ENCODE assay signal across 8 mouse cellular contexts in genomic region chr3:131552349-131553254, GRCm38 (mm10). TPM values are rescaled to one million over a fixed set of nuclear protein-coding genes. Genes with fewer than 3 reads are reported as not detected.
DNase-seq lines count a peak whose midpoint lies in the region; ATAC-seq and TF ChIP-seq lines count a peak whose summit lies in the region.

No protein-coding gene starts in this region.

- DNase-seq in adrenal gland, postnatal 10 days = peak; percentile 27
- DNase-seq in adrenal gland, postnatal 25 days = no peak
- peak; percentile 39 for DNase-seq in right cerebral cortex, adult 18-20 months
- DNase-seq in right cerebral cortex, postnatal 25 days = no peak
- DNase-seq in hindbrain, postnatal 0 days (ENCODE audit: low spot score) = peak; percentile 81
- DNase-seq in lung, postnatal 14 days = peak; percentile 51
- DNase-seq in stomach, postnatal 0 days (ENCODE audit: low spot score) = peak; percentile 22

- TF ChIP-seq CTCF in cortical plate, adult 2 months (IDR thresholded peaks at IDR 0.05; ENCODE audit: extremely low read depth, insufficient read depth, low read length) = peak; percentile 58; the same call in 1 of the 2 replicates
- peak; percentile 80 for TF ChIP-seq CTCF in hindbrain, postnatal 0 days (IDR thresholded peaks at IDR 0.05; ENCODE audit: low read depth)
- peak; percentile 90 for TF ChIP-seq CTCF in stomach, postnatal 0 days (IDR thresholded peaks at IDR 0.05; ENCODE audit: low read depth)

- no peak overlapping the region for H3K9ac ChIP-seq in hindbrain, postnatal 0 days (replicated peaks; ENCODE audit: low read length)
- H3K9ac ChIP-seq in stomach, postnatal 0 days (ENCODE audit: low read length) = no peak overlapping the region

- no peak overlapping the region for H3K4me2 ChIP-seq in hindbrain, postnatal 0 days (ENCODE audit: low read depth, low read length)
- no peak overlapping the region for H3K4me2 ChIP-seq in stomach, postnatal 0 days (replicated peaks; ENCODE audit: low read depth)

- H3K36me3 ChIP-seq in hindbrain, postnatal 0 days (ENCODE audit: insufficient read depth, low read length) = no peaks in the 10 kb centered on the region
- H3K36me3 ChIP-seq in stomach, postnatal 0 days (ENCODE audit: control insufficient read depth, insufficient read depth, low read length) = no peaks in the 10 kb centered on the region

- WGBS in hindbrain, postnatal 0 days = 40% methylated on average over 9 of the region's 9 CpGs
- 36% methylated on average over 9 of the region's 9 CpGs for WGBS in stomach, postnatal 0 days

- H3K27me3 ChIP-seq in hindbrain, postnatal 0 days (ENCODE audit: insufficient read depth, low read length) = no peaks in the 10 kb centered on the region
- H3K27me3 ChIP-seq in stomach, postnatal 0 days (ENCODE audit: control insufficient read depth, insufficient read depth, low read length) = no peaks in the 10 kb centered on the region

- H3K9me3 ChIP-seq in hindbrain, postnatal 0 days (ENCODE audit: low read length) = no peaks in the 10 kb centered on the region
- H3K9me3 ChIP-seq in stomach, postnatal 0 days (ENCODE audit: control insufficient read depth, low read length) = no peaks in the 10 kb centered on the region

- ATAC-seq in hindbrain, postnatal 0 days = peak; percentile 63; the same call in 1 of the 2 replicates
- ATAC-seq in stomach, postnatal 0 days (ENCODE audit: low FRiP score, low TSS enrichment) = no peak

- no peak overlapping the region for H3K4me3 ChIP-seq in cortical plate, adult 2 months (ENCODE audit: insufficient read depth, low read length)
- no peak overlapping the region for H3K4me3 ChIP-seq in hindbrain, postnatal 0 days (ENCODE audit: low read length)
- no peak overlapping the region for H3K4me3 ChIP-seq in stomach, postnatal 0 days (ENCODE audit: low read depth, low read length)

- TF ChIP-seq EP300 in stomach, postnatal 0 days (optimal IDR thresholded peaks at IDR 0.05) = no peak

- no peak for TF ChIP-seq POLR2A in cortical plate, adult 2 months (IDR thresholded peaks at IDR 0.05; ENCODE audit: extremely low read depth, insufficient read depth, low read length)

- H3K4me1 ChIP-seq in cortical plate, adult 2 months (ENCODE audit: control insufficient read depth, insufficient read depth, low read length) = no peaks in the 10 kb centered on the region
- H3K4me1 ChIP-seq in hindbrain, postnatal 0 days (ENCODE audit: insufficient read depth, low read length) = no peaks in the 10 kb centered on the region
- H3K4me1 ChIP-seq in stomach, postnatal 0 days (replicated peaks; ENCODE audit: control insufficient read depth, insufficient read depth) = no peaks in the 10 kb centered on the region

- no peak overlapping the region for H3K27ac ChIP-seq in cortical plate, adult 2 months (ENCODE audit: insufficient read depth, low read length)
- no peak overlapping the region for H3K27ac ChIP-seq in hindbrain, postnatal 0 days
- no peak overlapping the region for H3K27ac ChIP-seq in stomach, postnatal 0 days (replicated peaks)

RNA-seq across cellular contexts. Expression of gene Papss1, which starts 12.0 kb away (rescaled TPM):
- total RNA-seq in adrenal gland, postnatal 10 days (2021) = 10 to 100 TPM; 42.2 to 48.9 TPM
- 59.4 and 74.9 TPM in 2 replicates for total RNA-seq in adrenal gland, postnatal 25 days (2021)
- polyA plus RNA-seq in cortical plate, adult 2 months (2012; rRNA removed) = 70.4 and 71.0 TPM in 2 replicates
- 135 and 145 TPM in 2 replicates for total RNA-seq in hindbrain, postnatal 0 days (2014; rRNA removed)
- polyA plus RNA-seq in hindbrain, postnatal 0 days (2015; fragmentation: Nextera tagmentation; extraction: Ambion mirVana) = 117 and 119 TPM in 2 replicates
- 54.3 and 56.6 TPM in 2 replicates for polyA plus RNA-seq in stomach, postnatal 0 days (2015; fragmentation: Nextera tagmentation; extraction: Ambion mirVana)

Comparison
In these comparisons a context has a peak if more than half of its experiments do, and no peak if none do; other contexts are left out.
1. DNase-seq: peak in adrenal gland, postnatal 10 days (single experiment), right cerebral cortex, adult 18-20 months (single experiment), hindbrain, postnatal 0 days (single experiment), lung, postnatal 14 days (single experiment) and stomach, postnatal 0 days (single experiment); none in adrenal gland, postnatal 25 days (single experiment) and right cerebral cortex, postnatal 25 days (single experiment).
2. Peak in every context shown above with its lines, with median percentiles within 50 percentile points of each other: CTCF ChIP-seq.